Mouse (Mus musculus) olfactory bulb, adult 2 months (tissue): ENCODE measurements around the gene G6pc. TPM values are rescaled to one million over a fixed set of nuclear protein-coding genes. Genes with fewer than 3 reads are reported as not detected.
A peak's percentile ranks its signal among the peaks of the same experiment; 100 is the strongest.
"Not testable (repeated sequence)": the region's sequence is repeated elsewhere in the genome, so short reads cannot be mapped to it uniquely, and the experiment has no call there.

Source experiments
- H3K27ac ChIP-seq: fragments of 200-500 bp; 2 replicates; pipeline ENCODE4 v1.5.1; 2012; ENCODE audit warnings: low read depth, low read length; ENCODE audit not compliant: insufficient read depth
- H3K4me1 ChIP-seq: fragments of 200-500 bp; 2 replicates; pipeline ENCODE4 v1.6.1; 2012; ENCODE audit warnings: low read length; ENCODE audit not compliant: control insufficient read depth, insufficient read depth
- H3K4me3 ChIP-seq: fragments of 200-500 bp; 2 replicates; pipeline ENCODE4 v1.5.1; 2012; ENCODE audit warnings: mild to moderate bottlenecking, low read depth, low read length, moderate library complexity; ENCODE audit not compliant: insufficient read depth
- CTCF ChIP-seq: fragments of 200-500 bp; IDR thresholded peaks from 2 replicates; pipeline ENCODE4 v1.5.1; 2012; ENCODE audit warnings: low read depth, mild to moderate bottlenecking, low read length, moderate library complexity; ENCODE audit not compliant: insufficient read depth
- POLR2A ChIP-seq: fragments of 200-500 bp; IDR thresholded peaks from 2 replicates; pipeline ENCODE4 v1.6.1; 2012; ENCODE audit warnings: mild to moderate bottlenecking, low read depth, low read length, moderate library complexity; ENCODE audit not compliant: insufficient read depth
- WGBS: fragments of 180-500 bp; shearing (Covaris S2); methylation state at CpG from one replicate; pipeline ENCODE4 v1.1.7; 2018; 5-methylcytosine and 5-hydroxymethylcytosine counted together
- polyA plus RNA-seq: library from polyadenylated mRNA; stranded (reverse); fragments of >200 nt; gene quantifications from 2 replicates; pipeline ENCODE4 v1.2.4, GENCODE M21; 2012; ENCODE audit warnings: low replicate concordance; ENCODE audit not compliant: missing spikeins, insufficient read depth, insufficient read length

Gene G6pc
- polyA plus RNA-seq: not detected in 2 replicates

GRCm38 (mm10) chr11:101367326-101367935 lies at the start of gene G6pc:
G6pc (plus strand) TSS chr11:101367561.
- TF ChIP-seq POLR2A (no peak), CTCF (no peak)
- WGBS: 85% methylated on average over 8 of the region's 8 CpGs
- H3K27ac ChIP-seq: no peak within 1 kb of the TSS
- H3K4me1 ChIP-seq: no peaks in the 10 kb centered on the region
- no peak within 1 kb of the TSS for H3K4me3 ChIP-seq

DNA sequence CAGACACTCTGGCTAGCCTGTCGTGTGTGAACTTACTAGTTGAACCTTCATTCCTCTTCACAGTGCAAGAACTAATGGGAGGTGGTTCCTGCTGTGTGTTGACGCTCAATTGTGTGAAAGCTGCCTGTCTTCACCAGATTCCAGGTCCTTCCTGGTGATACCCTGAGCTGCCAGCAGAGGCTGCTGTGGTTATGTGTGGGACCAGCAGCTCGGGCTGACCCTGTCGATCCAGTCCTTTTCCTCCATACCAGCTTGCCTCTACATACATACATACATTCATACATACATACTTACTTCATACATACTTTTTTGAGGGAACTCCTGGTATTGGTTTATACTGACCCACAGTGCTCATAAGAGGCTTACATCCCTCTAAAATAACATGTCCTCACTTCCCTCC lies 43.8 kb upstream of the G6pc start:
- no peak overlapping the region for H3K27ac ChIP-seq
- no peaks in the 10 kb centered on the region for H3K4me1 ChIP-seq
- H3K4me3 ChIP-seq: no peak overlapping the region
- TF ChIP-seq POLR2A (no peak), CTCF (peak; percentile 84)
- WGBS: 3% methylated on average over 4 of the region's 4 CpGs

GRCm38 (mm10) chr11:101324763-101325162 lies 42.6 kb upstream of the G6pc start, which contains the start of gene Aoc2:
Aoc2 (plus strand) TSS chr11:101325063.
- WGBS: 93% methylated on average over 5 of the region's 5 CpGs
- peaks cover 3% of the 10 kb centered on the region; the same call in 1 of the 2 replicates for H3K4me1 ChIP-seq
- TF ChIP-seq POLR2A: no peak
- TF ChIP-seq CTCF: no peak
- H3K4me3 ChIP-seq: no peak within 1 kb of the TSS
- H3K27ac ChIP-seq: no peak within 1 kb of the TSS

DNA sequence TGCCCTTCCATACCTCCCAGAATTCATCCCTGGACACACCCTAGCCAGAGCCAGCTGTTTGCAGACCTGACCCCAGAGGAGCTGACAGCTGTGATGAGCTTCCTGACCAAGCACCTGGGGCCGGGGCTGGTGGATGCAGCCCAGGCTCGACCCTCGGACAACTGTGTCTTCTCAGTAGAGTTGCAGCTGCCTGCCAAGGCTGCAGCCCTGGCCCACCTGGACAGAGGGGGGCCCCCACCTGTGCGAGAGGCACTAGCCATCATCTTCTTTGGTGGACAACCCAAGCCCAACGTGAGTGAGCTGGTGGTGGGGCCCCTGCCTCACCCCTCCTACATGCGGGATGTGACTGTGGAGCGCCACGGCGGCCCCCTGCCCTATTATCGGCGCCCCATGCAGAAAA lies 42.2 kb upstream of the G6pc start:
- not testable (repeated sequence) for H3K4me3 ChIP-seq, H3K4me1 ChIP-seq, H3K27ac ChIP-seq
- 93% methylated on average over 11 of the region's 11 CpGs for WGBS

- Histone ChIP-seq H3K4me3 (no peak overlapping the region), H3K4me1 (peaks cover 3% of the 10 kb centered on the region; the same call in 1 of the 2 replicates), H3K27ac (no peak overlapping the region)
- WGBS: 87% methylated on average over 11 of the region's 11 CpGs
- TF ChIP-seq CTCF: no peak
- TF ChIP-seq POLR2A: no peak
Measured at GRCm38 (mm10) chr11:101326147-101326546, 41.2 kb upstream of the G6pc start.

GRCm38 (mm10) chr11:101327311-101327710 lies 40.0 kb upstream of the G6pc start:
- no peak overlapping the region for H3K4me3 ChIP-seq
- H3K4me1 ChIP-seq: peaks cover 3% of the 10 kb centered on the region; the same call in 1 of the 2 replicates
- 53% methylated on average over 3 of the region's 3 CpGs for WGBS
- TF ChIP-seq CTCF (no peak), POLR2A (no peak)
- no peak overlapping the region for H3K27ac ChIP-seq

DNA sequence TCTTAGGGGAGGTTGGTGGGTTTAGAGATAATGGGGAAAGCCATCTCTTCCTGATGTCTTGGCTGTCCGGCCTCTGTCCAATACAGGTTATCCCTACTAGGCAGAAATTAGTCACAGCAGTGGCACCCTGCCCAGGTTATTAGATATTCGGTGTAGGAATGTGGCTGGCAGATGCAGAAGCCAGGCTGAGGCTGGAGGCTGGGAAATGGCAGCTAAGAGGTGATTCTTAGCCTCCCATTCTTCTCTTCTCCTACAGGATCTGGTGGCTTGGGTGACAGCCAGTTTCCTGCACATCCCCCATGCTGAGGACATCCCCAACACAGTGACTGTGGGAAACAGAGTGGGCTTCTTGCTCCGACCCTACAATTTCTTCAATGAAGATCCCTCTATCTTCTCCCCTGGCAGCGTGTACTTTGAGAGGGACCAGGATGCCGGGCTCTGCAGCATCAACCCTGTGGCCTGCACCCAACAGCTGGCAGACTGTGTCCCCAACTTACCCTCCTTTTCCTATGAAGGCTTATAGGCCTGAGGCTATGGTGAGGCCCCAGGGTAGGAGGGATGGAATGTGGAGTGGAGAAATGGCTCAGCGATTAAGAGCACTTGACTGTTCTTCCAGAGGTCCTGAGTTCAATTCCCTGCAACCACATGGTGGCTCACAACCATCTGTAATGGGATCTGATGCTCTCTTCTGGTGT lies 38.3 kb upstream of the G6pc start:
- 46% methylated on average over 6 of the region's 6 CpGs for WGBS
- Histone ChIP-seq H3K27ac (no peak overlapping the region), H3K4me3 (no peak overlapping the region), H3K4me1 (peaks cover 3% of the 10 kb centered on the region; the same call in 1 of the 2 replicates)
- TF ChIP-seq CTCF: no peak
- TF ChIP-seq POLR2A: no peak

- no peak within 1 kb of the TSS for H3K27ac ChIP-seq
- TF ChIP-seq POLR2A (no peak), CTCF (no peak)
- no peak within 1 kb of the TSS for H3K4me3 ChIP-seq
- 60% methylated on average over 7 of the region's 7 CpGs for WGBS
- H3K4me1 ChIP-seq: peaks cover 3% of the 10 kb centered on the region; the same call in 1 of the 2 replicates
Measured at GRCm38 (mm10) chr11:101330371-101330924, 36.9 kb upstream of the G6pc start, which contains the start of gene Aoc3. Aoc3 (plus strand) TSS chr11:101330605.

GRCm38 (mm10) chr11:101330961-101331360 lies 36.4 kb upstream of the G6pc start:
- H3K4me1 ChIP-seq, H3K4me3 ChIP-seq, H3K27ac ChIP-seq: not testable (repeated sequence)
- 79% methylated on average over 6 of the region's 6 CpGs for WGBS

DNA sequence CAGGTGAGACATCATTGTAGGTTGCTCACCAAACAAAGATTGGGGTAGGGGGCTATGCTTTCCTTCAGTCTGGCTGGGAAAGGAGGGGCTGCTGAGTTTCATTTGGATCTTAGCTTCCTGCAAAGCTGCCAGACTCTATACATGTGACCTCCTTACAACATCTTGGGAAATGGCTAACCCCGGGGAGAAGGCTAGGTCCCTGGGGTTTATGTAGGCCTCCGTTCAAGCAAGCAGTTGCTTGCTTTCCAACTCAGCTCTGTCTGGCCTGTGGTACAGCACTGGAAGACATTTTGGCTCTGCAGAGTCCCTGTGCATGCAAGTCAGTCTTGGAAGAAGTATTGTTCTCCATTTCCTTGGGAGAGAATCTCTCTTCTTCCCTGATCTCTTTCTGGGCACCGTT lies 34.8 kb upstream of the G6pc start:
- 84% methylated on average over 3 of the region's 3 CpGs for WGBS
- Histone ChIP-seq H3K4me1 (peaks cover 6% of the 10 kb centered on the region), H3K27ac (no peak overlapping the region), H3K4me3 (no peak overlapping the region)
- TF ChIP-seq CTCF (no peak), POLR2A (no peak)
